Mouse (Mus musculus) MEL (cell line): ENCODE data around the gene Gbe1. TPM values are rescaled to one million over a fixed set of nuclear protein-coding genes. Genes with fewer than 3 reads are reported as not detected.

Experiments
- DNase-seq: peaks from one replicate; pipeline ENCODE4 v3.0.0; 2011; ENCODE audit warnings: low read depth, low spot score
- H3K27ac ChIP-seq: 2 replicates; pipeline ENCODE4 v1.5.1; 2012; ENCODE audit warnings: low read depth, mild to moderate bottlenecking, control low read depth, low read length, moderate library complexity; ENCODE audit not compliant: control insufficient read depth
- H3K27me3 ChIP-seq, 2 experiments: fragments of 150-350 bp in 1 of 2; sonication (generic) in 1 of 2; 2 replicates each; pipeline ENCODE4 v1.6.1; 2012; ENCODE audit warnings: low read length in 2 of 2, mild to moderate bottlenecking in 2 of 2, improper control_type of control experiment in 1 of 2, moderate library complexity in 1 of 2; ENCODE audit not compliant: insufficient read depth in 2 of 2, control insufficient read depth in 1 of 2
- H3K36me3 ChIP-seq, 2 experiments: 2 replicates each; pipeline ENCODE4 v1.6.1; 2012 to 2014; ENCODE audit warnings: low read length in 2 of 2, improper control_type of control experiment in 1 of 2, inconsistent platforms in 1 of 2, mild to moderate bottlenecking in 1 of 2; ENCODE audit not compliant: insufficient read depth in 2 of 2, control insufficient read depth in 1 of 2
- H3K4me1 ChIP-seq, 2 experiments: fragments of 150-350 bp in 1 of 2; sonication (generic) in 1 of 2; 2 replicates each; pipeline ENCODE4 v1.6.1; 2012; ENCODE audit warnings: low read length in 2 of 2, improper control_type of control experiment in 1 of 2, mild to moderate bottlenecking in 1 of 2; ENCODE audit not compliant: insufficient read depth in 2 of 2, control insufficient read depth in 1 of 2
- H3K4me3 ChIP-seq, 2 experiments: fragments of 150-350 bp in 1 of 2; sonication (generic) in 1 of 2; 2 replicates each; pipeline ENCODE4 v1.5.1; 2012; ENCODE audit warnings: low read depth in 2 of 2, low read length in 2 of 2, mild to moderate bottlenecking in 2 of 2, moderate library complexity in 2 of 2, control low read depth in 1 of 2, improper control_type of control experiment in 1 of 2; ENCODE audit not compliant: control insufficient read depth in 1 of 2, insufficient read depth in 1 of 2
- H3K79me2 ChIP-seq: 2 replicates; pipeline ENCODE4 v1.6.1; 2012; ENCODE audit warnings: mild to moderate bottlenecking, low read length, moderate library complexity; ENCODE audit not compliant: control insufficient read depth, poor library complexity, insufficient read depth
- H3K9ac ChIP-seq: 2 replicates; pipeline ENCODE4 v1.6.1; 2012; ENCODE audit warnings: low read depth, mild to moderate bottlenecking, control low read depth, low read length, moderate library complexity; ENCODE audit not compliant: control insufficient read depth, poor library complexity, severe bottlenecking
- H3K9me3 ChIP-seq: fragments of 150-350 bp; sonication (generic); replicated peaks from 2 replicates; pipeline ENCODE4 v1.6.1; 2012; ENCODE audit warnings: mild to moderate bottlenecking, low read length, improper control_type of control experiment, moderate library complexity; ENCODE audit not compliant: insufficient read depth
- CHD1 ChIP-seq: IDR thresholded peaks from 2 replicates; pipeline ENCODE4 v1.6.1; 2012; ENCODE audit warnings: low read depth, mild to moderate bottlenecking, inconsistent platforms, low read length, improper control_type of control experiment
- CHD2 ChIP-seq: IDR thresholded peaks from 2 replicates; pipeline ENCODE4 v1.6.1; 2011; ENCODE audit warnings: low read length, improper control_type of control experiment
- ELF1 ChIP-seq: IDR thresholded peaks from 2 replicates; pipeline ENCODE4 v1.6.1; 2014; ENCODE audit warnings: low read depth, mild to moderate bottlenecking, inconsistent platforms, low read length, improper control_type of control experiment, moderate library complexity
- EP300 ChIP-seq, 2 experiments: IDR thresholded peaks; 2 replicates each; pipeline ENCODE4 v1.6.1; 2011; ENCODE audit warnings: improper control_type of control experiment in 2 of 2, low read length in 2 of 2, low read depth in 1 of 2, mild to moderate bottlenecking in 1 of 2
- ETS1 ChIP-seq: IDR thresholded peaks from 2 replicates; pipeline ENCODE4 v1.6.1; 2012; ENCODE audit warnings: low read depth, mild to moderate bottlenecking, inconsistent platforms, low read length, improper control_type of control experiment, moderate library complexity
- HCFC1 ChIP-seq: IDR thresholded peaks from 2 replicates; pipeline ENCODE4 v1.6.1; 2012; ENCODE audit warnings: low read depth, mild to moderate bottlenecking, inconsistent platforms, low read length, improper control_type of control experiment, moderate library complexity
- JUND ChIP-seq: IDR thresholded peaks from 2 replicates; pipeline ENCODE4 v1.6.1; 2011; ENCODE audit warnings: low read depth, mild to moderate bottlenecking, improper control_type of control experiment, low read length
- MAFK ChIP-seq: IDR thresholded peaks from 2 replicates; pipeline ENCODE4 v1.6.1; 2011; ENCODE audit warnings: low read depth, mild to moderate bottlenecking, low read length, improper control_type of control experiment, borderline replicate concordance
- MYC ChIP-seq: IDR thresholded peaks from 2 replicates; pipeline ENCODE4 v1.6.1; 2011; ENCODE audit warnings: low read depth, mild to moderate bottlenecking, low read length, improper control_type of control experiment, moderate library complexity
- NRF1 ChIP-seq: IDR thresholded peaks from 2 replicates; pipeline ENCODE4 v1.6.1; 2014; ENCODE audit warnings: low read depth, mild to moderate bottlenecking, inconsistent platforms, low read length, improper control_type of control experiment, moderate library complexity; ENCODE audit not compliant: poor library complexity, insufficient read depth, severe bottlenecking
- POLR2AphosphoS2 ChIP-seq: IDR thresholded peaks from 2 replicates; pipeline ENCODE4 v1.6.1; 2011; ENCODE audit warnings: low read length, improper control_type of control experiment
- RAD21 ChIP-seq: IDR thresholded peaks from 2 replicates; pipeline ENCODE4 v1.6.1; 2011; ENCODE audit warnings: mild to moderate bottlenecking, low read depth, low read length, improper control_type of control experiment
- RCOR1 ChIP-seq: IDR thresholded peaks from 2 replicates; pipeline ENCODE4 v1.6.1; 2012; ENCODE audit warnings: low read depth, mild to moderate bottlenecking, inconsistent platforms, low read length, improper control_type of control experiment
- SMC3 ChIP-seq: IDR thresholded peaks from 2 replicates; pipeline ENCODE4 v1.6.1; 2011; ENCODE audit warnings: low read depth, low read length, improper control_type of control experiment
- TAL1 ChIP-seq: IDR thresholded peaks from 2 replicates; pipeline ENCODE4 v1.6.1; 2012; ENCODE audit warnings: mild to moderate bottlenecking, inconsistent platforms, low read length, moderate library complexity, mixed read lengths
- USF1 ChIP-seq: IDR thresholded peaks from 2 replicates; pipeline ENCODE4 v1.6.1; 2014; ENCODE audit warnings: low read depth, mild to moderate bottlenecking, inconsistent platforms, low read length, improper control_type of control experiment, moderate library complexity
- ZC3H11A ChIP-seq: IDR thresholded peaks from 2 replicates; pipeline ENCODE4 v1.6.1; 2012; ENCODE audit warnings: low read depth, mild to moderate bottlenecking, inconsistent platforms, low read length, improper control_type of control experiment
- ZKSCAN1 ChIP-seq: IDR thresholded peaks from 2 replicates; pipeline ENCODE4 v1.6.1; 2012; ENCODE audit warnings: low read depth, mild to moderate bottlenecking, inconsistent platforms, low read length, improper control_type of control experiment, moderate library complexity
- ZMIZ1 ChIP-seq: IDR thresholded peaks from 2 replicates; pipeline ENCODE4 v1.6.1; 2012; ENCODE audit warnings: low read depth, mild to moderate bottlenecking, inconsistent platforms, low read length, improper control_type of control experiment, moderate library complexity
- ZNF384 ChIP-seq: IDR thresholded peaks from 2 replicates; pipeline ENCODE4 v1.6.1; 2012; ENCODE audit warnings: low read depth, mild to moderate bottlenecking, inconsistent platforms, low read length, improper control_type of control experiment
- polyA plus RNA-seq, 2 experiments: library from polyadenylated mRNA; stranded (reverse) in 1 of 2; unstranded in 1 of 2; fragments of >175 nt in 1 of 2; fragments of >200 nt in 1 of 2; gene quantifications; 2 replicates each; pipeline versions ENCODE4 v1.2.1 to v1.2.4; 2012; ENCODE audit warnings: low replicate concordance in 2 of 2, low read depth in 1 of 2; ENCODE audit not compliant: insufficient read length in 2 of 2, insufficient read depth in 1 of 2, missing spikeins in 1 of 2
- total RNA-seq: library from RNA; depleted of rRNA; stranded (reverse); fragments of 300-350 nt; gene quantifications from 2 replicates; pipeline ENCODE4 v1.2.3, GENCODE M21; 2012

Gene Gbe1
- total and polyA plus RNA-seq, 3 experiments: 4.1 to 12.0 TPM; not detected in 1

DNA sequence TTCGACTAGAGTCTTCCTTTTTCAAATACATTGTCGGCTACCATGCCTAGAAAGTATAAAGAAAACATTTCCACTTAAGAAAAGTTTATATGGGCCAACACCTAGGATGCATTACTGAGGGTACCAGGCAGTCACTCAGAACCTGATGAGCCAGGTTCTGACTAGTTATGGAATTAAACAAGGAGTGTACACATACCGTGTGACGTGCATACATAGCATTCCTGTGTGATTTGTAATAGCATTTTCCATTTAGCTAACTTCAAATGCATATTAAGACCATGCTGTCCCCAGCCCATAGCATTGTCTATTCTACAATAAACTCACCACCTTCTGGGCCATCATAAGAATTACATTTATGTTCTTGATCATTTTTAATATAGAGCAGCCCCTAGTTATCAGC lies 210.5 kb downstream of the Gbe1 start:
- H3K4me3 ChIP-seq: no peak overlapping the region

GRCm38 (mm10) chr16:70527224-70527623 lies 213.5 kb downstream of the Gbe1 start:
- H3K27ac ChIP-seq: no peak overlapping the region
- no peak for TF ChIP-seq CHD2
- H3K4me3 ChIP-seq: no peak overlapping the region
- no peaks in the 10 kb centered on the region for H3K79me2 ChIP-seq
- no peaks in the 10 kb centered on the region for H3K36me3 ChIP-seq
- no peak for DNase-seq
- H3K9ac ChIP-seq: no peak overlapping the region
- H3K9me3 ChIP-seq: no peaks in the 10 kb centered on the region
- H3K4me1 ChIP-seq: no peaks in the 10 kb centered on the region
- no peaks in the 10 kb centered on the region for H3K27me3 ChIP-seq

More for the DNA sequence above, 210.5 kb downstream of the Gbe1 start:
- H3K79me2 ChIP-seq: no peaks in the 10 kb centered on the region
- TF ChIP-seq MYC (no peak), USF1 (no peak)
- no peak overlapping the region for H3K27ac ChIP-seq
- no peak overlapping the region for H3K9ac ChIP-seq
- no peaks in the 10 kb centered on the region for H3K27me3 ChIP-seq
- no peaks in the 10 kb centered on the region for H3K4me1 ChIP-seq
- DNase-seq: no peak
- H3K9me3 ChIP-seq: no peaks in the 10 kb centered on the region
- no peaks in the 10 kb centered on the region for H3K36me3 ChIP-seq

DNA sequence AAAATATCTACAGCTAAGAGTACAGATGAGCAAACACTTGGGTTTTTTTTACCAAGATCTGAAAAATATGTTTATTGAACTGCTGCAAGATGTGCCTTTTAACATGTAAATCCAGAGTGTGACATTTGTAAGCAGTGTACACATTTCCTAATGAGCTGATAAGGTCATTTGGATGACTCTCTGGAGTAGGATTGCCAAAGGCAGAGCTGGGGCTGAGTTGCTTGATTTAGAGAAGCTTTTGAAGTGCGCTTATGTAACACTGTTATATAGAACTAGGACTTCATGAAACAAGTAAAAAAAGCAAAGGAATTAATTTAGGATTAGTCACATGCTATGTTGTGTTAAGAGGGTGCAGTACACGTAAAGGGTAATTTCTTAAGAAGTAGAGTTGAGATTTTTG lies 221.5 kb downstream of the Gbe1 start:
- Histone ChIP-seq H3K27me3 (no peaks in the 10 kb centered on the region), H3K4me3 (no peak overlapping the region), H3K27ac (no peak overlapping the region), H3K79me2 (no peaks in the 10 kb centered on the region), H3K4me1 (no peaks in the 10 kb centered on the region), H3K9ac (no peak overlapping the region), H3K9me3 (no peaks in the 10 kb centered on the region), H3K36me3 (no peaks in the 10 kb centered on the region)
- no peak for DNase-seq
- TF ChIP-seq ETS1 (no peak), SMC3 (no peak), MAFK (no peak), POLR2AphosphoS2 (no peak), CHD1 (no peak), JUND (no peak), ZNF384 (no peak), ZMIZ1 (no peak), ZC3H11A (no peak), NRF1 (no peak), HCFC1 (no peak), ELF1 (no peak), EP300 (IDR thresholded peaks at IDR 0.05; ENCODE audit: low read depth in 1 of 2, low read length in 2 of 2) (no peak), RCOR1 (no peak), MYC (no peak), ZKSCAN1 (no peak), RAD21 (no peak), TAL1 (no peak)
